Mouse (Mus musculus): ENCODE measurements around the gene Zeb2. TPM values are rescaled to one million over a fixed set of nuclear protein-coding genes. Genes with fewer than 3 reads are reported as not detected.

Zeb2 gene
- polyA plus RNA-seq, 1 experiment = 97.6 TPM

DNA sequence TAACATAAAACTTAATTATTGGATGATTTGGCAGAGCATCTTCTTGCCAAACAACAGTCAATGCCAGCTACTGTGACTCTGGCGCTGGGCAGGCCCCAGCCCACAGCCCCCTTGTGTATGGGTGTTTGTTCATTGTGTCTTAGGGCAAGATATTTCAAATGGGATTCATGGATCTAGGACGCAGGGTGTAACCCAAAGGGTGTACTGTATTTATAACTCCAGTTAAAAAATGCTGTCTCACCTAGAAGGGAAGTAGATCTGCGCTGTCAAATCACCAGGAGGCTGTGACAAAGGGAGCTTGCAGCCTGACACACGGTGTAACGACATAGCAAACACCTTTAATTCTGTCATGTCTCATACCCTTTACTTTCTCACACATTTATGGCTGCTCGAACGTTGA, 16.6 kb downstream of the Zeb2 start:
- DNase-seq (ENCODE audit: extremely low spot score in 1 of 2, low spot score in 1 of 2) = no peak

- DNase-seq (ENCODE audit: extremely low spot score in 1 of 2, low spot score in 1 of 2) = no peak
Measured at GRCm38 (mm10) chr2:45100017-45100416, 17.2 kb downstream of the Zeb2 start.

GRCm38 (mm10) chr2:45099081-45099480, 18.1 kb downstream of the Zeb2 start:
- DNase-seq (ENCODE audit: extremely low spot score in 1 of 2, low spot score in 1 of 2) = no peak

DNA sequence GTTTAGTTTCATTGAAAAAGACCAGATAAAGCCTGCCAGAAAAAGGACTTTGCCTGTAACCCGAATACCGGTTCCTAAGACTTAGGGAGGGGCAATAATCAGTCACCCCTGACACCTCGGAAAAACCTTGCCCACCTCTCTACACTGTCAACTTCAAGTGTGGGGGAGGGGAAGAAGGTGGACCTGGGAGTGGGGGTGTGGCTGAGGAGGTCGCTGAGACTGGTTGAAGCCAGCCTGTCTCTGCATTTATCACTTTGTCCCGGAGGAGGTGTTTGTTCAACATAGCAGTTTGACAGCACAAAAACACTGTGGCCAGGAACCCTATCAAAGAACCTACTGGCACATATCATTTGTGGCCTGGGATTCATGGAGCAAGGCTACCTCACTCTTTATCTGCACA, 19.2 kb downstream of the Zeb2 start:
- no peak for DNase-seq (ENCODE audit: extremely low spot score in 1 of 2, low spot score in 1 of 2)

DNA sequence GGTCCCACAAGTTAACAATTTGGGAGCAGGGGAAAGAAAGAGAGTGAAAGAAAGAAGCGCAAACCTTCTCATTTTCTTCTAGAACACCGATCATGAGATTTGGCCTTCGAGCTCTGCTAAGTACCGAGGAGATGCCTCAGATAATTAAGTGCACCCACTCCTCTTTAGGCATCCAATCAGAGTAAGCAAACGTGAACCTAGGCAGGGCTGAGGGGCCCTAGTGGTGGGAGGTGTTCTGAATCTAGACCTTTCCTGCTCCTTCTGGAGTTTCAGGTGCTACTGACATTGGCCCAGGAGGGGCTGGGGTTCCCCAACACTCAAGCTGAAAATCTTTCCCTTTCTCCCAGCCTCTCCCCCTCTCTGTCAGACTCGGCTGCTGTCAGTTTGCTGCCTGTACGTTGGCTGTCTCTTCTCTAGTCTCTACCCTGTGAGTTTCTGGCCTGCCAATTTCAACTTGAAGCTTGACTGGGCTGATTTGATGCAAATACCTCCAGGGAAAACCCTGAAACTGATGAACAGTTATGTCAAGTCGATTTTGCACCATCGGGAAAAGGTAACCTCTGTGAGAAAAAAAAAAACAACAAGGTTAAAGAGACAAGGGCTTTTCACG, 20.5 kb downstream of the Zeb2 start:
- DNase-seq (ENCODE audit: extremely low spot score in 1 of 2, low spot score in 1 of 2) = no peak

GRCm38 (mm10) chr2:45095825-45096224, 21.4 kb downstream of the Zeb2 start:
- DNase-seq (ENCODE audit: extremely low spot score in 1 of 2, low spot score in 1 of 2) = no peak

- no peak for DNase-seq (ENCODE audit: extremely low spot score in 1 of 2, low spot score in 1 of 2)
Measured at GRCm38 (mm10) chr2:45094371-45094967, 22.7 kb downstream of the Zeb2 start.

- no peak for DNase-seq (ENCODE audit: extremely low spot score in 1 of 2, low spot score in 1 of 2)
Measured at GRCm38 (mm10) chr2:45093479-45093878, 23.7 kb downstream of the Zeb2 start.

- no peak for DNase-seq (ENCODE audit: extremely low spot score in 1 of 2, low spot score in 1 of 2)
Measured at GRCm38 (mm10) chr2:45092654-45093053, 24.5 kb downstream of the Zeb2 start.

- DNase-seq (ENCODE audit: extremely low spot score in 1 of 2, low spot score in 1 of 2) = no peak
Measured at GRCm38 (mm10) chr2:45090529-45091297, 26.5 kb downstream of the Zeb2 start.

DNA sequence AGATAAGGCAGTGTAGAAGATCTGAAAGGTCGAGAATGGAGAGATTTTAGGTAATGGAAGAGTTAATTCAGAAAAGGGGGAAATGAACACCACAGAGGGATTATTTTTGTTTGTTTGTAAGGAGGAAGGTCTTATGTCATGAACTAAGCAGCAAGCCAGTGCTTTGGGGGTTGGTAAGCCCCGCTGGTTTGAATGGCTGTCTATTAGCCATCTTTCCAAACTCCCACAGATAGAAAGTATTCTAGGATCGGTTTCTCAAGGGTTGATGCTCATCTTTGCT, 28.0 kb downstream of the Zeb2 start:
- DNase-seq (ENCODE audit: extremely low spot score in 1 of 2, low spot score in 1 of 2) = no peak

- DNase-seq (ENCODE audit: extremely low spot score in 1 of 2, low spot score in 1 of 2) = no peak
Measured at GRCm38 (mm10) chr2:45088435-45089250, 28.6 kb downstream of the Zeb2 start.

DNA sequence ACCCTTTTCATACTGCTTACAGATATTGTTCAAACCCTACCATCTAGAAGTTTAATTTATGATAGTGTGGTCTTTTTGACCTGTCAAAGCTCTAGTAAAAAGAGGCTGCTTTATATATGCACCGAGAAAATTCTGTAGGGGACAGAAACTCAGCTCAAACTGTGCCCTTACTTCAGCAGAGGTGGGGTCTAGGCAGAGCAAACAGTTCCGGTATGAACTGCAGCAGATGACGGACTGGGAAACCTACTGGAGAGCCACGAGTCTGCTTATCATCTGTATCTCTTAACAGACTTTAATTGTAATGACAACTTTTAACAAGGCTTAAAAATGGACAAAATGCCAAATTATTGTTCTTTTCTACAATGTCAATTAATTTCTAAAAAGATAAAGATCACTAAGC, 30.0 kb downstream of the Zeb2 start:
- no peak for DNase-seq (ENCODE audit: extremely low spot score in 1 of 2, low spot score in 1 of 2)

DNA sequence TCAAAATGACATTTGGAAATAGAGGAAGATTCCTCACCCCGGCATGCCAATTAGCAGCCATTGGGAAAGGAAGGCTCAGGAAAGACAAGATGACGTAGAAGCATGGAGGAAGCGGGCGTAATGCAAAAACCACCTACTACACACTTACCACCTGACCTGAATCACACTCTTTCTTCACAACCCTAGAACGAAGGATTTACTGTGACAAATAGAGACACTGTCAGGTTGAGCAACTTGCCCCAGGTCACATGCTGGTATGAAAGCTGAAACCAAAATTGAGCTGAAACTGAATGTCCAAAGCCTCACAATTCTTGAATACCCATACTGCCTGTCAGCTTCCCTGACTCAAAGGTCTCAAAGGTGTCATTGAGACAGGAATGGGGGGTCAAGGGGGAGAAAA, 31.5 kb downstream of the Zeb2 start:
- DNase-seq (ENCODE audit: extremely low spot score in 1 of 2, low spot score in 1 of 2) = no peak

GRCm38 (mm10) chr2:45083042-45083441, 34.2 kb downstream of the Zeb2 start:
- DNase-seq (ENCODE audit: extremely low spot score in 1 of 2, low spot score in 1 of 2) = no peak

- DNase-seq (ENCODE audit: extremely low spot score in 1 of 2, low spot score in 1 of 2) = no peak
Measured at GRCm38 (mm10) chr2:45081559-45081958, 35.6 kb downstream of the Zeb2 start.

DNA sequence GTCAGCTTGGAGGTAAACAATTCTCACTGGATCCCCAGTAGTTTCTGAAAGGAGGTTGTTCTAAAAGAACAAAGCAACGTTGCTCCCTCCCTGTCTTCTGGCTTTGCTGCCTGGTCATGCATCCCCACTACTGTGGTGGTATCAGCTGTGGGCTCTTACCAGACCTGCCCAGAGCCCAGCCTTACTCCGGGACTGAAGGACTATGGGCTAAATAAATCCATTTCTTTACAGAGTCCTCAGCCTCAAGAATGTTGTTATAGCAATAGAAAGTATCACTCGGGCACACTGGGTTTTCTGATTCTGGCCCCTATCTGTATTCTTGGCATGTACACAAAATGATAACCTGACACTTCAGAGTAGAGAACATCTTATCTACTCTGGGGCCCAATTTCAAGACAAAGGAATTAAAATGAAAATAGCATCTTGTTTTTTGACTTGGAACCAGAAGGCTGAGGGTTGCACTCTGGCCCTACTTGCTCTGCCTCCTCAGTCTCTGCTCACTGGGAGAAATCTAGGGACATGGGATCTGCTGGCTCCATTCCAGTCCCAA, 39.2 kb downstream of the Zeb2 start:
- no peak for DNase-seq (ENCODE audit: extremely low spot score in 1 of 2, low spot score in 1 of 2)

DNA sequence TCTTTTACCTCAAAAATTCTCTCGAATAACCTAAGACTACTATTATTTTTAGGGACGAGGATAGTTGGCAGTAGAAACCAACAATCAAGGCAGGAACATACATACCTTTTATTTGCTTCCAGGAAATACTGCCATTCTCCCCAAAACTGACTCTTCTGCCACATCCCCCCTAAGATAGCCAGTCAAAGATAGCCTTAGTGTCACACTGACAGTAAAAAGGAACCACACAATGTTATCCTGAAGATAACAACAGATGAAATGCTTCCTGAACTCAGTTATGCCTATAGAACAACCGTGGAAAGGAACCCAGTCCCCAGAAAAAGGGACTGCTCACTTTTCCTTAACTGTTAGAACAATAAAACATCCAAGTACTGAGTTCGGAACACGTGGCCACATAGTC, 39.8 kb downstream of the Zeb2 start:
- no peak for DNase-seq (ENCODE audit: extremely low spot score in 1 of 2, low spot score in 1 of 2)

- DNase-seq (ENCODE audit: extremely low spot score in 1 of 2, low spot score in 1 of 2) = no peak
Measured at GRCm38 (mm10) chr2:45073025-45073424, 44.2 kb downstream of the Zeb2 start.

DNA sequence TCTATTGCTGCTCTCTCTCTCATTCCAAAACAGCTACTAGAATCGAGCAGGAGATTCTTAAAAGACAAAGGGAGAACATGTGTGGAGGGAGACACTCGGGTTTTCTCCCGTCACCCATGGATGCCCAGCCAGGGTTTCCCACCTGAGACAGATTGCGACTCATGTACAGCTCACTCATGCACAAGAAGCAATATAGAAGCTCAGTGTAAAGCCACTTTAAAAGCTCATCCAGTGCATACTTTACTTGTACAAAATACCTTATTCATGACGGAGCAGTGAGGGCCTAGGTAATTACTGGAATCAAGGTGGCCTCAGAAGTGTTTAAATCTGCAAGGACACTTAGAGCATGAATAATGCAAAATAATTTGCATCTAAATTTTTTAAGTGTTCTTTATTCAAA, 45.9 kb downstream of the Zeb2 start:
- DNase-seq (ENCODE audit: extremely low spot score in 1 of 2, low spot score in 1 of 2) = no peak

- no peak for DNase-seq (ENCODE audit: extremely low spot score in 1 of 2, low spot score in 1 of 2)
Measured at GRCm38 (mm10) chr2:45070612-45071276, 46.5 kb downstream of the Zeb2 start.

Data from frontal cortex, adult 2 months (tissue).